Mouse (Mus musculus) cerebellum, adult 11 months (tissue): ENCODE data around the gene Rap1b.
A peak's percentile ranks its signal among the peaks of the same experiment; 100 is the strongest.

ENCODE experiments used
- DNase-seq: peaks from one replicate; pipeline ENCODE4 v3.0.0; 2022

The Rap1b gene

DNA sequence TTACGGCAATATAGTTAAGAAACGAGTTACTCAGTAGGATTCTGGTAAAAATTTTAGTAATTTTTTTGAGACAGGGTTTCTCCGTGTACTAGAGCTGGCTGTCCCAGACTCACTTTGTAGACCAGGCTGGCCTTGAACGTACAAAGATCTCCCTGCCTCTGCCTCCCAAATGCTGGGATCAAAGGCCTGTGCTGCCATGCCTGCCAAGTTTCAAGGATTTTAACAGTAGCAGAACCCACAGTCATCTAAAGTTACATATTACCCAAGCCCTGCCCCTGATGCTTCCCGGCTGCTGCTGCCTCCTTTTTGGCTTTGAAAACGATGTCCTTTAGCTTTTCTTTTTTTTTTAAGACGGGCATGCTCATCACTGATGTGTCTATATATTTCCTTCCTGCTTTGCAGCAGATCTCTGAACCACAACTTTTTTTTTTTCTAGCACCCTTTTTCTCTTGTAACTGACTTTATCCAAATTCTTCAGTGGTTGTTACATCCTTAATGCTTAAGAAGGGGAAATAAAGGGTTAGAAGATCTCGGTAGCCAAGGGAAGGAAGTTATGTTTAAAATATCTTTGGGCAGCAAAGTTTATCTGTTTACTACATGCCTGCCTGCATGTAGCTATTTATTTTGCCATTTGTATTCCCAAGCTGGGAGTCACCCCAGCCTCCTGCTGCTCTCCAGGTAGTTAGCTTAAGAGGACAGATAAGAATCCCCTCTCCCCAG is 10.3 kb upstream of the Rap1b start:
- DNase-seq = no peak

DNA sequence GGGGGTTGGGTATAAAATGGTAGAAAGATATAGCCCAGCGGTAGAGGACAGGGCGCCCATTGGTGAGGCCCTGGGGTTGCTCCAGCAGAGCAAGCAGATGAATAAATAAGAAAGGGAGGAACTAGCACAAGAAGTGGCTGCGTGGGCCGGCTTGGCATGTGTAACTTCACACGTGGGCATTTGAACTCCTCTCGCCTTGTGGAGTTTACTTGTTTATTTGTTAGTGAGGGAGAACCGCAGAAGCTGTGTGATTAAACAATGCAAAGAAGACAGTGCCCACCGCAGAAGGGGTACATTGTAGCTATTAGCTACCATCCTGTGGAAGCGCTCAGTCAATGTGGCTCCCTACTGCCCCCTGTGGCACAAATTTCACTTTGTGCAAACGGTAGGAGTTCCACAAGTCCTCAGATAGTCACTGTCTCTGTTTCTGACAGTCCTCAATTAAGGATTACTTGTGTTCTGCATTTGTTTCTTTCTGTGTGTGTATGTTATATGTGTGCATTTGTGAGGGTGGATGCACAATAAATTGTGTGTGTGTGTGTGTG is 6.9 kb upstream of the Rap1b start:
- no peak for DNase-seq

DNA sequence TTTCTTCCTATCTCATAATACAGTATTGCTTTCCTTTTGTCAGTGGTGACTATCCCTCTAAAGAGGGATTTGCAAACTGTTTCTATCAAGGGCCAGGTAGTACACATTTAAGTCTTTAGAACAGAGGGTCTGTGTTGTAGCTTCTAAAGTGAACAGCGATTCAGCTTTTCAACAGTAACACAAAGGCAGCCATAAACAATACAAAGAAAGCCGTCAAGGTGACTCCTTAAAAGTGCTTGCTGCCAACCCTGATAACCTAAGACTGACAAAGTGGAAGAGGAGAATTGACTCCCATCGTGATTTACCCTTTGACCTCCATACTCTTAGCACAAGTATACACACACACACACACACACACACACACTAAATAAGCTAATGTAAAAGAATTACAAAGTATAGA is 3.1 kb upstream of the Rap1b start:
- no peak for DNase-seq

DNA sequence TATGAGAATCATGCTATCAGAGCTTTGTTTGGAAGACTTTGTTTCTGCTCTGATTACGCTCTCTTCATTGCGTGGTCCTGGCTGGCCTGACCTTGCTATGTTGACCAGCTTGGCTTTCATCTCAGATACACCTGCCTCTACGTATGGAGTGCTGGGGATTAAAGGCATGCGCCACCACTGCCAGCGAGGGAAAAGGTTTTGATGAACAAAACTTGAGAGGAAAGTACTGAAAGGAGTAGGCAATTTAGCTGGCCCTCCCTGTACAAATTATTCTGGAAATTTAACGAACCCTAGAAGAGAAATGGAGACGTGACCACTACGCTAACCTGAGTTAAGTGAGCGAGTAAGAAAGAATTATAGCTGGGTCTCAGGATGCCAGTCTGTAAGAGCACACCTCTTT is 961 bp upstream of the Rap1b start:
- peak; percentile 12 for DNase-seq

DNA sequence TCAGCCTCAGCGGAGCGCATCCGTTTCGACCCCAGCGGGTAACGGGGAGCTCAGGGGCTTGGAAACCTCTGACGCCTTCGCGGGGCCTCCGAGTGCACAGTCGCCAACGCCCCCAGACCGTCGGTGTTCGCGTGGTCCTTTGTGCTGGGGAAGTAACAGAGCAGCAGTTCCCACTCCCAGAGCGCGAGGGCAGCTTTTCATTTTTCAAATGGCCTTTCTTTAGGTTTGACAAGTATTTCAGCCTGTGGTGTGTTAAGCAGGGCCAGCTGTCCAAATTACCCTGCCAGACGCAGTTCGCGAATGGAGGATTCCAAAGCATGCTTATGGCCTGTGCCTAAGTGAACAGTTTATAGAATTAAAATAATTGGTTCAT is 411 bp upstream of the Rap1b start:
- no peak for DNase-seq

DNA sequence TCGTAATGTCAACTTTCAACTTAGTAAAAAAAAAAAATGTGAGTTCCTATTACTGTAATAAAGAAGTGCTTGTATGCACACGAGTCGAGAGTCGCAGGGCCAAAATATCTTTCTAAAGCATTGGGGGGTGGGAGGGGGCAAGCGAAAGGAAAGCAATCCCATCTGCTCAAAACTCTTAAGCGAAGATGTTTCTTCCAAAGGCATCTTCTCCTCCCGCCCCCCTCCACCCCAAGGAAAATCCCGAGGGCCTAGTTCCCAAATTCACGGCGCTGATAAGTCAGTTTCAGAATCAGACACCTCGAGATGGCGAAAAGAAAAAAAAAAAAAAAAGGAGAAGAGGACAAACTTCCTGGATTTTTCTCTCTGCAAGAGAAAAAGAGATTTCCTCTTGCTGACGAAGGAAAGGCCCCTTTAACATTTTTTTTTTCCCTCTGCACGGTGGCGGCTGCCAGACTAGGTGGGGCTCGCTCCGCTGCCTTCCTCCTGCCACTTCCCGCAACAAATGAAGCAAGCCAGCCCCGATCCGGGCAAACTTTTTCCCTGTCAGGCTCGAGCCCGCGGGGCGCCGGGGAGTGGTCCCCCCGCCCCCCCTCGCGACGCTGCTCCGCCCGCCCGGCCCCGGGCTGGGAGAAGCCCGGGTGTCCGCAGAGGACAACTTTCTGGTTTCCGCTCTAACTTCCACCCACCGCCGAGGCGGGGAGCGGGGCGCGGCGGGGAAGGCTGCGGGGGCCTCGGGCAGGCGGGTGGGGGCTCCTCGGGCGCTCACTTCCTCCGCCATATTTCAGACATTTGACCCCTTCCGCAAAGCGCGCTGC is 846 bp downstream of the Rap1b start:
- DNase-seq = peak; percentile 36

DNA sequence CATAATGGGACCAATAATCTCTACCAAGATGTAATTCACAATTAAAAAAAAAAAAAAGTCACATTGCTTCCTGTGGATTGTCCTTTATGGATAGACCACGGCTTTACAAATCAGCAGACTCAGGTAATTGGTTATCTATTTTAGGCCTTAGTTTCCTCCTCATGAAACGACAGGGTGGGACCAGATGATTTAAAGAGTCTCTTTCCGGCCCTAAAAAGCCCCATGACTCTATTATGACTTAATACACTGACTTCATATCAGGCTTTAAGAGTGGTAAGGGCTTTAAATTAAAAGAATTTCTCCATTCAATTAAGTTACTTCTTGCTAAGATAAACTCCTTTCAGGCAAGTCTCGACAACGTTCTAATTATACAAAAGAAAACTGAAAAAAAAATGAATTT is 1.6 kb downstream of the Rap1b start:
- no peak for DNase-seq

DNA sequence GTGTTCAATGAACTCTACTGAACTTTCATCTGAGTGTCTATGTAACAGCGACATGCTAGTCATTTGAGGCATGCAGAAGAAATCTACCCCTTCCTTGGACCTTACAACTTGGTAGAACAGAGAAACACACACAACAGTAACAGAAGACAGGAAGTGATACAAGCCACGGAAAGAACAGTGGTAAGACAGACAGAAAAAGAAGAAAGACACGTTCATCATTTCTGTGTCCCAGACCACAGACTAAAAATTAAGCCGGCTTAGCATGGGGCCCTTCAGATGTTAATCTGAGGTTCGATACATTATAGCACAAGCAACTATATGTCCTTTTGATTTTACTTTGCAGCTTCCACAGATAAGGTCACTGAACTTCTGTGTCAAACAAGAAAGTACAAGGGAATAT is 2.1 kb downstream of the Rap1b start:
- no peak for DNase-seq

DNA sequence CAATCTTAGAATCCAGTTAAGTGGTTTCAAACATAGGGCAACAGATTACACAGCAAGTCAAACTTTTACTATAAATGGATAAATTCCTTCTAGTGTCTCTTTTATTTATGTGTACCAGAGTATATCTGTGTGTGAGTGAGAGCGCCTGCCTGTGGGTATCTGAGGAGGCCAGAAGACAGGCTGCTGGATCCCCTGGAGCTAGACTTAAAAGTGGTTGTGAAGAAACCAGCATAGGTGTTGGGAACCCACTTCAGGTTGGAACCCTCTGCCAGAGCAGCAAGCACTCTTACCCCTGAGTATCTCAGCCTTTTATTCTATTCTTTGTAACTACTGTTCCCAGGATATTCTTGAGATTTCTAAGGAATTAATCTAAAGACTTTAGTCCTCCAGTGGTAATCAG is 4.1 kb downstream of the Rap1b start:
- DNase-seq = no peak

DNA sequence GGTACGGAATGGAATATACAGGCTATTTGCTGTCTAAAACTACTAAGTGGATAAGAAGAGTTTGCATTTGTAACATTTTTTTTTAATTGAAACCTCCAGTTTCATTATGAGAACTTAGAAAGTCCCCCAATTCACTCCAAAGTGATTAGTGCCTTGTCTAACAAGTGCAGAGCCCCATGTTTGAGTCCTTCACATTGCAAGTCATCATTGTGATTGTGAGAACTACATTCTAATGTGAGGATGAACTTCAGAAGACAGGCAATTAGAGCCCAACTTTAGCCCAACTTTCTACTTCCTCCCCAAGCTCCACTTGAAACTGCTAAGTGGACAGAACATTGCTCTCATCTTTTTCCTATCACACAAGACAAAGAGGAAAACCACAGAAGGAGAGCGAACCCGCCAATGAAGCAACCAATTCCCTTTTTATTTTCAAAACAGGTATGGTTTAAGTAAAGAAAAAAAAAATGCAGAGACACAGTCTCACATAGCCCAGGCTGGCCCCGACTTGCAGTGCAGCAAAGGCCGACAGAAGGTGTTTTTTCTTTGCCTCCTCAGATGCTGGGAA is 5.3 kb downstream of the Rap1b start:
- DNase-seq = no peak

DNA sequence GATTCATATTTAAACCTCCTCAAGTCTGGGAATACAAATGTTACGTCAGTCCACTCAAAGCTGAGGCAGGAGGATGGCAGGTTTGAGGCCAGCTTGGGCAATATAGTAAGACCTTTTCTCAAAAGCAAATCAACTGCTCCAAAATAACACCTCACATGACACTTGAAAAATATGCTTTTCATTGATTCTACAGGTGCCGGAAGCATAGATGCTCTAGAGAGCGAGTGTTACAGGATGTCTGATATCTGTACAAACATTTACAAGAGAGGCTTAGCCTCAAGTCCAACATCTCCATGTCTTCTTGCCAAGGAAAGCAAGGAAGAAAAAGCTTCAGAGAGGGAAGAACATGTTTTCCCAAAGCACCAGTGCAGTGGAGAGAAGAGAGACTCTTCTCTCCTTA is 6.1 kb downstream of the Rap1b start:
- no peak for DNase-seq

DNA sequence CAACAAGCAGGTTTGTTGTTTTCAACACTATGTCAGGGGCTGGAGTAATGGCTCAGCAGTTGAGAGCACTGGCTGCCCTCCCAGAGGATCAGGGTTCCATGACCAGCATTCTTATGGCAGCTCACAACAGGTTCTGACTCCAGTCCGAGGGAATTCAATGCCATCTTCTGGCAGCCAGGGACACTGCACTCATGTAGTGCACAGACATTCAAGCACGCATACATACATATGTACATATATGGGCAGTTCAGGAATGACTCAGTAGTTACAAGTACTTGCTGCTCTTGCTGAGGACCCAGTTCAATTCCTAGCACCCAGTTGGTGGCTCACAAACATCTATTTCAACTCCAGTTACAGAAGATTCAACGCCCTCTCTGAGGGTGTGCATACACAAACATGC is 6.9 kb downstream of the Rap1b start:
- no peak for DNase-seq

DNA sequence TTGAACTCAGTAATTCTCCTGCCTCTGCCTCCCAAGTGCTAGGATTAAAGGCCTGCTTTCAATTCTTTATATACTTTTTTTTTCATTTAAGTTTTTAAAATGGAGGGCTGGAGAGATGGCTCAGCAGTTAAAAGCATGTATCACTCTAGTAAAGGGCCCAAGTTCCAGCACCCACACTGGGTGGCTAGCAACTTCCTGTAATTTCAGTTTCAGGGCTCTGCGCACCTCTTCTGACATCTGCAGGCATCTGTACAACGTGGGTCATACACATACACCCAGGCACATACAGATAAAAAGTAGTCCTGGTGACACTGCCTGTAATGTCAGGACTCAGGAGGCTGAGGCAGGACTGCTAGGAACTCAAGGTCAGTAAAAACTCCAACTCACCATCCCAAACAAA is 9.5 kb downstream of the Rap1b start:
- DNase-seq = no peak

DNA sequence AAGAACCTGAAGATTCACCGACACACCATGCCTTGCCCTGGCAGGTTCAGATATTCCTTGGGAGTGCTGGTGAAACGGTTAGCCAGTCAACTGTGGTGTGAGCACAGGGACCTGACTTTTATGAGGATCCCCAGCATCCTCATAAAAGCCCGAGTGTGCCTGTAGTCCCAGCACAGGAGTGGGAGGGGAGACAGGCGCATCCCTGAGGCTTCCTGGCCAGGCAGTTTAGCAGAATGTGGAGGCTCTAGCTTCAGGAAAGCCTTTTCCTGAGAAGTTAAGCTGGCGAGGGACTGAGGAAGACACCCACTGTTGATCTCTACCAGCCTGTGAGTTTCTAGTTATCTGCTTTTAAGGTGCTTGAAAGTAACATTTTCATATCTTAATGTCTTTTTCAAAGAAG is 10.4 kb downstream of the Rap1b start:
- DNase-seq = no peak

DNA sequence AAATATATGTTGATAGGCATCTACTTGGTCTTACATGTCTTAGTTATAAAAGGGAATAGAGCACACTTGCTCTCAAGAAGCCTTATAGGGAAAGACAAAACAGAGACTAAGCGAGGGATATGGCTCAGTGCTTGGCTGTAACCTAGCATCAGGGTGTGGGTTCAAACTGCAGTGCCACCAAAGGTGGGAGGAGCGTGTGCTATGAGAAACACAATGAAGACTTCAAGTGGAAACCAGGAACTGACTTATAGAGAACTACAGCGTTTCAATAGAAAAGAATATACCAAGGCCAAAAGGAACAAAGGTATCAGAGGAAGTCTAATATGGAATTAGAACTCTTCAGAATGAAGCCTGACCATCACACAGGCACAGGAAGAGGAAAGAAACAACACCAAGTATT is 15.0 kb downstream of the Rap1b start:
- DNase-seq = no peak

DNA sequence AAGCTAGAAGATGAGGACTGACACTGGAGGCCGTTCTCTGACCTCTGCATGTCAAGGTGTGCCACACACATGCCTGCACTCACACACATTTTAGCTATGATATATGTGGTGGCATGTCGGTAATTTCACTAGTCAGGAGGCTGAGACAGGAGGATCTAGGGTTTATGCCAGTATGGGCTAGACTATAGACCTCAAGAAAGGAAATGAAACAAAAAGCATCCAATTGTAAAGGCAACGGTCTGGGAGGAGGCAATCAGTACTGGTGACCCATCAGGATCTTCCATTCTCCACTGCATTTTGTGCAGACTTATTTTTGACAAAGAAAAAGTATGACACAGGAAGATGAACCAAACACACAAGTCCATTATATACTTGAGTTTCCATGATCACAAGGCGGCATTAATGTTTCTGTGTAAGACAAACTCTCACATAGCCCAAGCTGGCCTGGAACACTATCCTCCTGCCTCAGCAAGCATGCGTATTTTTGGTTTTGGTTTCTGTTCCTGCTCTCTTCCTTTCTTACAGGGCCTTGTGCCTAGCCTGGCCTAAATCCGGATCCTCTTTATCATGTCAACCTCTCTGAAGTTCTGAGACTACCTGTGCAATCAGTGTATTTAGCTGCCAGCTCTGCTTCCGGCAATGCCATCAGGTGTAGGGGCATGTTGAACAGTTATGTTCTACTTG is 16.2 kb downstream of the Rap1b start:
- DNase-seq = no peak

DNA sequence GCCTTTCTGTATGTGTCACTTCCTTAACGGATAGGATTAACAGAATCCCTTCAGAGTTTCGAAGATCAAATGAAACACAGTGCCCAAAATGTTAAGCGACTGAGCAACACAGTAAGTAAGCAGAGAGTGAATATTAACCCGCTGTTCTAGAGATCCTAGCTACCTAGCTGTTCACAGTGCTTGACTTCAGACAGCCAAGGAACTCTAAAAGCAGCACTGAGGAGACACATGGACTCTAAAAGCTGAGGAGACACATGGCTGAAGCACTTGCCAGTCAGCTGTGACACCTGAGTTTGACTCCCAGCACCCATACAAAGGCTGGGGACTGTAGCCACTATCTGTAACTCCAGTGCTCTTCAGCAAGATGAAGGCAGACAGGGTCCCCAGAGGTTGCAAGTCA is 16.8 kb downstream of the Rap1b start:
- DNase-seq = no peak

DNA sequence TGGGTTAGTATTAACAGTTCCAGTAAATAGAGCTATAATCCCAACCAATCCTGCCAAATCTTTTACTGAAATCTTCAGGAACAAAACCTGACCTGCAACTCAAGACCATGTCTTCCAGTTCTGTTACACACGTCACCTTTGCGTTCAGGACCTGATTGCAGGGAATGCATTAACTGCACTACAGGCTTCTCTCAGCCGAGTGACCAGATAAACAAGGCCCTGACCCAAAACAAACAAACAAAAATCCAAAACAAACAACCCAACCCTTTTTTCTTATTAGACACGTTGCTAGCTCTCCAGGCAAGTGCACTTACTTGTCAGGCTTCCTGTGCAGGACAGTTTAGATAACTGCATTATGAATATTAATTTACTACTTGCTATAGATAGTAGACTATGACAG is 17.3 kb downstream of the Rap1b start:
- DNase-seq = no peak

DNA sequence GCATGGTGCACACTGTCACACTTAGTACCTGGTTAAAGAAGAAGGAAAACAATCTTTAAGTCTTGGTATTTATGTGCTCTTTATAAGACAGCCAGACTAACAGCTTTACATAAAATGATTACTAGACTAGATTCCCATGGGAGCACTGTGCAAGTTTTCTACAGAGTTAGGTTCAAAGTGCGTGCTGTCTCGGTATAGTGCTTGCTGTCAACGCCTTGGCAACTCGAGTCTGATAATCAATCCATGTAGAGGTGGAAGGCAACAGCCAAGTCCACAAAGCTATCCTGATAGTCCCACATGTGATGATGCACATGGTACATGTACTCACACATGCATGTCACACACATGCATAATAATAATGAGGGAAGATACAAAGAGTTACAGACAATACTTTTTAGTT is 21.2 kb downstream of the Rap1b start:
- no peak for DNase-seq

DNA sequence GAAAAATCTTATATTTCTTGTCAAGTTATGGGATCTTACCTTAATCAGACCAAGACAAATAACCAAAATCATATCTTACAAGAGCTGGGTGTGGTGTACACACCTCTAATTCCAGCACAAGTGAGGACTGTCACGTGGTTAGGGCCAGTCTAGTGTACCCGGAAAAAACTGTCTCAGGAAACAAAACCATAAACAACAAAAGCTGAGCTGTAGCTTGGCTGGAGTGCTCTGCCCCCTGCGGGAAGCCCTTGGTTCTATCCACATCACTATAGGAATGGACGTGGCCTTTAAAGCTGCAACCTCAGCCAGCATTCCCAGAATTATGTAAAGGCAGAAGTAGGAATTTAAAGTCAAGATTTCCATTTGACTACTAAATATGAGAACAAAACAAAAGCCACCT is 21.7 kb downstream of the Rap1b start:
- no peak for DNase-seq

DNA sequence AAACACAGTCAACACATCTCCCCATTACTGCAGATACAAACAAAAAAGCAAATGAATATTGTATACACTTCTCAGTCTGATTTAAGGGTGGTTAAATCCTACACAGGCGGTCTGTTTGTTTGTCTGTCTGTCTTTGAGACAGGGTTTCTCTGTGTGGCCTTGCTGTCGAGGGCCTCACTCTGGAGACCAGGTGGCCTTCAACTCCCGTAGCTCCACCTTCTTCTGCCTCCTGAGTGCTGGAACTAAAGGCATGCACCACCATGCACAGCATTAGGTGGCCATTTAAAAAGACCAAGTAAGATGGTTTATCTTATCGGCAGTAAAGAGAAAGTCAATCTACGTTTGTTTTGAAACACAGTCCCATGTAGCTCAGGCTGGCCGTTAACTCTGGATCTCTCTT is 22.5 kb downstream of the Rap1b start:
- DNase-seq = no peak

DNA sequence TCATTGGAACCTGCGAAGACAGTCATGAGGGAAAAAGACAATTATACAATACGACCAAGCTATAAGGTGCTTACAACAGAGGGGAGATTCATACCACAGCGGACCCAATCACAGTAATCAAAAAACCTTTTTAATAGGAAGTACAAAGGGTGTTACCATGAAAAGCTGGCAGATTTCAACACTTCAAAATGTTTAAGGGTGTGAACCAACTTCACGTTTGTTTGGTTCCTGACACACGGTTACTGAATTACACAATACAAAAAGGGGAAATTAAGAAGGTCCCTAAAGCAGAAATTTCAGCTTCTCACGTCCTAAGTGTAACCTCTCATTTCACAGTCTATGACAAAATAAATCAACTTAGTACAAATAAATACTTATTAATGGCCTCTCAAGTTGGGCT is 27.2 kb downstream of the Rap1b start:
- DNase-seq = no peak

DNA sequence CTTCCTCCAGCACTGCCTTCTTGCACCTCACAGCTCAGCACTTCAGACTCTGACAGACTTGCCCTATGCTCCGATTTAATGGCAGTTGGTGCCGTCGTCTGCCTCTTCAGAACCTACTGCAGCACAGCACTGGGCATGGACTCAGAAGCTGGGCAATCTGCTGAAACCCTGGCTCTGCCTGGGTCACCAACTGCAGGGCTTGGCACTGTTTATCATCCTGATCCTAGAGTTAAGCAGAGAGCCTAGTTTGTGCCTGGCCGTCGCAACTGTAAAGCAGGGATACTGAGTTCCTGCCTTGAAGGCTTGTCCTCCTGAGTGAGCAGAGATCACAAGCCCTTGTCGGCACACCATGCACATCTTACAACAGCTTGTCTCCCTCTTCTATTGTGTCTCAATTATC is 29.1 kb downstream of the Rap1b start:
- DNase-seq = no peak

DNA sequence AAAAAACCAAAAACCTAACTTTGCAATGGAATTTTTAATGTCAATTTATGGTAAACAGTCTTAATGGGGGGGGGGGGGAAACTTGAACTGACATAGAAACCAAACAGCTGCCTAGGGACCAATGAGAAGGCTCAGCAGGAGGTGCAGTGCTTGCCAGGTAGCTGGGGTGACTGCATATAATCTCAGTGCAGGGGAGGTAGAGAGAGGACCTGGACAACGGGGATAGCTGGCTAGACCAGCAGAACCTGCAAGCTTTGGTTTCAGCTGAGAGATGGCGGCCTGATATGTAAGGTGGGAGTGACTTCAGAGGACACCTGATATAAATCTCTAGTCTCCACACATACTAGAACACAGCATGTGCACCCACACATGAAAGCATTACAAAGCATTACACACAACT is 33.3 kb downstream of the Rap1b start:
- no peak for DNase-seq
